Mouse (Mus musculus) kidney, embryonic 16.5 days (tissue): Measurements from ENCODE around the gene Atp6v1g2. TPM values are rescaled to one million over a fixed set of nuclear protein-coding genes. Genes with fewer than 3 reads are reported as not detected.

Source experiments
- ATAC-seq: fragments of 200-750 bp; cut with Nextera tagmentation; 2 replicates; pipeline ENCODE4 v1.8.0; 2017; ENCODE audit warnings: moderate TSS enrichment; ENCODE audit not compliant: low FRiP score, low TSS enrichment
- H3K27ac ChIP-seq: fragments of 300-500 bp; sonication (generic); 2 replicates; pipeline ENCODE4 v1.5.1; 2014; ENCODE audit warnings: low read length
- H3K27me3 ChIP-seq: fragments of 300-500 bp; sonication (generic); 2 replicates; pipeline ENCODE4 v1.6.1; 2014; ENCODE audit warnings: low read length, control low read depth, mixed read lengths; ENCODE audit not compliant: insufficient read depth
- H3K36me3 ChIP-seq: fragments of 300-500 bp; sonication (generic); 2 replicates; pipeline ENCODE4 v1.6.1; 2014; ENCODE audit warnings: low read length, control low read depth, mixed read lengths; ENCODE audit not compliant: insufficient read depth
- H3K4me1 ChIP-seq: fragments of 300-500 bp; sonication (generic); 2 replicates; pipeline ENCODE4 v1.6.1; 2014; ENCODE audit warnings: low read length, control low read depth, mixed read lengths; ENCODE audit not compliant: insufficient read depth
- H3K4me2 ChIP-seq: fragments of 300-500 bp; sonication (generic); replicated peaks from 2 replicates; pipeline ENCODE4 v1.6.1; 2014; ENCODE audit warnings: low read depth, low read length
- H3K4me3 ChIP-seq: fragments of 300-500 bp; sonication (generic); 2 replicates; pipeline ENCODE4 v1.5.1; 2014; ENCODE audit warnings: mild to moderate bottlenecking, low read length
- H3K9ac ChIP-seq: fragments of 300-500 bp; sonication (generic); replicated peaks from 2 replicates; pipeline ENCODE4 v1.6.1; 2014; ENCODE audit warnings: low read length
- H3K9me3 ChIP-seq: fragments of 300-500 bp; sonication (generic); 2 replicates; pipeline ENCODE4 v1.6.1; 2016; ENCODE audit warnings: low read length, control low read depth
- WGBS: fragments of 180-500 bp; shearing (Covaris S2); extraction: QIAGEN DNeasy Blood & Tissue Kit; methylation state at CpG from one replicate; pipeline ENCODE4 v1.1.7; 2014; 5-methylcytosine and 5-hydroxymethylcytosine counted together
- polyA plus RNA-seq: library from polyadenylated mRNA; unstranded; fragments of >200 nt; fragmentation: Nextera tagmentation; extraction: Ambion mirVana; gene quantifications from 2 replicates; pipeline ENCODE4 v1.2.1, GENCODE M21; 2015

Atp6v1g2 gene
- polyA plus RNA-seq, 1 experiment from 2014 or later = 5.8 TPM

DNA sequence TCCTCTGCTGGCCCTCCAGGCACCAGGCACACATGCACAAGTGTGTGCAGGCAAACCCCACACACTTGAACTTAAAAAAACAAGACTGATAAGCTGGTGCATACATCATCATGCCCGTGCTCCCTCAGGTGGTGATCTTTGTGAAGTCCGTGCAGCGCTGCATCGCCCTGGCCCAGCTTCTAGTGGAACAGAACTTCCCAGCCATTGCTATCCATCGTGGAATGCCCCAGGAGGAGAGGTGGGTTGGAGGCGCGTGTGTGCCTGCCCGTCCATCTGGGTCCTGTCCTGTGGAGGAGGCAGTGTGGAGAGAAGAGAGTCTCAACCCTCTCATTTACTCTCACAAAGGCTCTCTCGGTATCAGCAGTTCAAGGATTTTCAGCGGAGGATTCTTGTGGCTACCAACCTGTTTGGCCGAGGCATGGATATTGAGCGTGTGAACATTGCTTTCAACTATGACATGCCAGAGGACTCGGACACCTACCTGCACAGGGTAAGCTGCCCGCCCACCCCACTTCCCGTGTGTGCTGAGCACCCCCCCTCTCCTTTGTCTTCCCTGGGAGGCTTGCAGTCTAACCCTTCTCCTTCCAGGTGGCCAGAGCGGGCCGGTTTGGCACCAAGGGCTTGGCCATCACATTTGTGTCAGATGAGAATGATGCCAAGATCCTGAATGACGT lies 19.3 kb downstream of the Atp6v1g2 start:
- no peaks in the 10 kb centered on the region for H3K9me3 ChIP-seq
- 84% methylated on average over 18 of the region's 18 CpGs for WGBS
- H3K4me3 ChIP-seq = no peak overlapping the region
- H3K4me2 ChIP-seq = no peak overlapping the region
- ATAC-seq = no peak
- no peak overlapping the region for H3K9ac ChIP-seq
- H3K27ac ChIP-seq = no peak overlapping the region
- peaks cover 9% of the 10 kb centered on the region; the same call in 1 of the 2 replicates for H3K4me1 ChIP-seq
- no peaks in the 10 kb centered on the region for H3K27me3 ChIP-seq
- peaks cover 59% of the 10 kb centered on the region for H3K36me3 ChIP-seq

DNA sequence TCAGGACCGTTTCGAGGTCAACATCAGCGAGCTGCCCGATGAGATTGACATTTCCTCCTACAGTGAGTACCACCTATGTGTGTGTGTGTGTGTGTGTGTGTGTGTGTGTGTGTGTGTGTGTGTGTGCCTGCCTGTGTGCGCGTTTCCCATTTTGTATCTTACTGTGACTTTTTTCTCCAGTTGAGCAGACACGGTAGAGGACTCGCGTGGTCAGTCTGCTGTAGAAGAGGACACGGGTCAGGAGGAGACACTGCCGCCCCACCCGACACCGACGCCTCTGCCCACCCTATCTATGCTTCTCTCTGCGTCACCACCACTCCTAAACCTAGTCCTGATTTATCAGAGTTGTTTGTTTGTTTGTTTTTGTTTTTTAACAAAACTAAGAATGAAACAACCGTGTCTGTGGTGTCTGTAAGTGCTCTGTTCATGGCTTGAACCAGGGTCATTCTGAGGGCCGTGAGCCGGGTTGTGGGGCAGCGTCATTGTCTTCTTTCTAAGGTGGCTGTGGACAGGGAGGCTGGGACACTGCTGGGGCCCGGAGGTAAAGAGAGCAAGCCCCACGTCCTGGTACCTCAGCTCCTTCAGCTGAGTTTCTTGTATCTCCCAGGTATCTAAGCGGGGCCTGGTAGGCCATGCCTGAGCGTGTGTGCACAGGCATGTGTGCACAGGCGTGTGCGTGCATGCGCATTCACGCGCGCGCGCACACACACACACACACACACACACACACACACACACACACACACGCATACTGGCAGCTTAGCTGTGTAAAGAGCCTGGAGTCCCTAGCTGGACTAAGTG lies 20.0 kb downstream of the Atp6v1g2 start:
- 0 out of 2 replicates have a peak, but pooled peaks have one; percentile 2 for ATAC-seq
- H3K27me3 ChIP-seq = no peaks in the 10 kb centered on the region
- 82% methylated on average over 32 of the region's 32 CpGs for WGBS
- H3K9me3 ChIP-seq = no peaks in the 10 kb centered on the region
- 0 out of 2 replicates have a peak, but pooled peaks cover 5% of the 10 kb centered on the region for H3K4me1 ChIP-seq
- no peak overlapping the region for H3K9ac ChIP-seq
- H3K27ac ChIP-seq = no peak overlapping the region
- no peak overlapping the region for H3K4me2 ChIP-seq
- peaks cover 53% of the 10 kb centered on the region for H3K36me3 ChIP-seq
- H3K4me3 ChIP-seq = no peak overlapping the region

DNA sequence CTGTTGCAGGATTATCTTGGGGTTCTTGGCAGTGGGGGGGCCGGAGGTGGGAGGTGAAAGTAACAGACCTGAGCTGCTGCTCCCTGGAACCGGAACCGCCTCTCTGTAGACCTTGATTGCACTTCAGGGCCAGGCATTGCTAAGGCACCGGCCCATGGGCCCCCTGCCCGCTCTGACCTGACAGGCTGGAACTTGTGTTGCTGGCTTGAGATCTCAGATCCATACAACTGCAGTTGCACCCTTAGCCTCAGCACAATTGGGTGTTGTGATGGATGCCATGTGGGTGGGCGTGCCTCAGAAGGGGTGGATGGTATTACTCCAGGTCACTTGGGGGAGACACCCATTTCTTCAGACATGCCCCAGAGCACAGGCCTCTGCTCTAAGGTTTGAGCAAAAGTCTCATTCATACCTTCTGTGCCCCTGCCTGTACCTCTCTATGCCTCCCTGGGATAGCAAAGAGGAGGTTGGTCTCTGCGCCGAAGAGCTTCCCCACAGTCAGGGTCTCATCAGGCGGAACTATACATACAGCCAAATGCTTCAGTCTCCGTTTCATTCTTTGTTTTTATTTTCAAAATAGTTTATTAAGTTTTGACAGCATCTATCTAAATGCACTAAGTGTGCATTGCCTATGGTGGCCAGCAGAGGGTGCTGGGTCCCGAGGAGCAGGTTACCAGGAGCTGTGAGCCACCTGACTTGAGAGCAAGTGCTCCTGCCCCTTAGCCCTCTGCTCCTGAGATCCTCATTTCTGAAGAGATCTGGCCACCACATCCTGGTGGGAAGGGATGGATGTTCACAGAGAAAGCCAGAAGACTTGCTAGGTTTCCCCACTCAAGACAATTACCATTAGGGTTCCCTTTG lies 21.0 kb downstream of the Atp6v1g2 start:
- H3K4me2 ChIP-seq = no peak overlapping the region
- 53% methylated on average over 11 of the region's 11 CpGs for WGBS
- 0 out of 2 replicates have a peak, but pooled peaks have one; percentile 33 for ATAC-seq

DNA sequence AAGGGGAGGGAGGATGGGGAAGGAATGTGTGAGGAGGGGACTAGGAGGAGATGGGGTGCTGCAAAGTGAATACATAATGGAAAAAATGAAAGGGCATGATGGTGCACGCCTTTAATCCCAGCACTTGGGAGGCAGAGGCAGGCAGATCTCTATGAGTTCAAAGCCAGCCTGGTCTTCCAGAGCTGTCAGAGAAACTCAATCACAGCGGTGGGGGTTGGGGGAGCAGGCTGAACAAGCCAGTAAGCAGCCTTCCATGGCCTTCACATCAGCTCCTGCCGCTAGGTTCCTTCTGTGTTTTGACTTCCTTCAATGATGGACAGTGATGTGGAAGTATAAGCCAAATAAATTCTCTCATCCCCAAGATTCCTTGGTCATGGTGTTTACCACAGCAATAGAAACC lies 21.8 kb downstream of the Atp6v1g2 start:
- WGBS = 74% methylated on average over 3 of the region's 3 CpGs
- H3K9ac ChIP-seq = no peak overlapping the region
- no peak overlapping the region for H3K27ac ChIP-seq
- no peak for ATAC-seq
- H3K4me1 ChIP-seq = no peaks in the 10 kb centered on the region
- no peaks in the 10 kb centered on the region for H3K9me3 ChIP-seq
- H3K36me3 ChIP-seq = peaks cover 35% of the 10 kb centered on the region
- no peaks in the 10 kb centered on the region for H3K27me3 ChIP-seq
- H3K4me3 ChIP-seq = no peak overlapping the region
- no peak overlapping the region for H3K4me2 ChIP-seq

More for the DNA sequence above, 21.0 kb downstream of the Atp6v1g2 start:
- Histone ChIP-seq H3K9me3 (no peaks in the 10 kb centered on the region), H3K4me1 (no peaks in the 10 kb centered on the region), H3K27ac (no peak overlapping the region), H3K27me3 (no peaks in the 10 kb centered on the region), H3K4me3 (no peak overlapping the region), H3K9ac (no peak overlapping the region), H3K36me3 (peaks cover 43% of the 10 kb centered on the region)

DNA sequence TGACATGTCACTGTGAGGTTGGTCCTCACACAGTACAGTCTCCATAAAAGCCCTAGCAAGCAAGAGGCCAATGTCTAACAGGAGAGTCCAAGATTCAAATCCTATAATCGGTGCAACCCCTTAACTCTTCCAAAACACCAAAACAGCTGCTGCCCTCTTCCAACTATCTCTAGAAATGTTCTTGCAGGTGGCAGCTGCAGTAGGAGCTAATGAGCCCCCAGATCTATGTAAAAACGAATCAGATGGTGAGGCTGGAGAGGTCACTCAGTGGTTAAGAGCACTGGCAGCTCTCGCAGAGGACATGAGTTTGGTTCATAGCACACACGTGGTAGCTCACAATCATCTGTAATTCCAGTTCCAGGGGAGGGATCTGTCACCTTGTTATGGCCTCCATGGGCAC lies 22.2 kb downstream of the Atp6v1g2 start:
- no peak overlapping the region for H3K27ac ChIP-seq
- no peaks in the 10 kb centered on the region for H3K9me3 ChIP-seq
- no peak overlapping the region for H3K9ac ChIP-seq
- H3K27me3 ChIP-seq = no peaks in the 10 kb centered on the region
- ATAC-seq = no peak
- no peak overlapping the region for H3K4me2 ChIP-seq
- H3K4me1 ChIP-seq = no peaks in the 10 kb centered on the region
- H3K4me3 ChIP-seq = no peak overlapping the region
- peaks cover 31% of the 10 kb centered on the region for H3K36me3 ChIP-seq
- 41% methylated on average over 4 of the region's 4 CpGs for WGBS

DNA sequence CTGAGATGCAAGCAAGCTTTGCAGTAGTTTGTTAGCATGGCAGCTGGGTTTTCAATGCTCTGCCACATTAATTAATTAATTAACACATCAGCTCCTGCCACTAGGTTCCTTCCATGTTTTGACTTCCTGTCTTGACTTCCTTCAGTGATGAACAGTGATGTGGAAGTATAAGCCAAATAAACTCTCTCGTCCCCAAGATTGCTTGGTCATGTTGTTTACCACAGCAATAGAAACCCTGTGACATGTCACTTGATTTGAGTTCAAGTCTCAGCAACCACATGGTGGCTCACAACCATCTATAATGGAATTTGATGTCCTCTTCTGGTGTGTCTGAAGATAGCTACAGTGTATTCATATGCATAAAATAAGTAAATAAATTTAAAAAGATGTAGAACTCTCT lies 23.9 kb downstream of the Atp6v1g2 start:
- peaks cover 8% of the 10 kb centered on the region; the same call in 1 of the 2 replicates for H3K27me3 ChIP-seq
- H3K36me3 ChIP-seq = peaks cover 18% of the 10 kb centered on the region
- ATAC-seq = no peak
- no peak overlapping the region for H3K4me2 ChIP-seq
- H3K27ac ChIP-seq = no peak overlapping the region
- 66% methylated on average over 1 of the region's 1 CpGs for WGBS
- no peaks in the 10 kb centered on the region for H3K9me3 ChIP-seq
- no peak overlapping the region for H3K9ac ChIP-seq
- H3K4me3 ChIP-seq = no peak overlapping the region
- H3K4me1 ChIP-seq = peaks cover under 1% of the 10 kb centered on the region; the same call in 1 of the 2 replicates

DNA sequence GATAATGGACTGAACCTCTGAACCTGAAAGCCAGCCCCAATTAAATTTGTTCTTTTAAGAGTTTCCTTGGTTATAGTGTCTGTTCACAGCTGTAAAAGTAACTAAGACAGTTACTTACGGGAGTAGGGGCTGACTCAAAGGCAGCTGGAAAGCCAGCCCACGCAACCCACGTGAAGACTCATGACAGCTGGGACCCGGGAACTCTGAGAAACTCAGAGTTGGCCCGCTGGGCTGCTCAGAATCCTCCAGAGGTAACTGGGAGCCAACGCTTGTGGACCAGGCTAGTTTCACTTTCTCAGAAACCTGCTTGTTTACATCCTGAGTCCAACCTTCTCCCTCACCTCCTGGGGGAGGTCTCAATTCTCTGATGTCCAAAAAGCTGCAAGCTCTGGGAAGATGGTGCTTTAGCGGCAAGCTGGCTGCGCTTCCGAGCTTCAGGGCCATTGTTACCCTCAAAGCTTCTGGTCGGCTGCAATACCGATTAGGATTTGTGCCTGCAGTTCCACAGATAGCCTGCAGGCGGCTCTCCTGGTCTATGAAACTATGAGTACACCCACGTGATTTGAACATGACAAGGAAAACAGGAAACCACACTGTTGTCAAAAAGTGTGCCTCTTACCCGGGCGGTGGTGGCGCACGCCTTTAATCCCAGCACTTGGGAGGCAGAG lies 24.5 kb downstream of the Atp6v1g2 start:
- Histone ChIP-seq H3K27ac (no peak overlapping the region), H3K4me1 (peaks cover 4% of the 10 kb centered on the region; the same call in 1 of the 2 replicates), H3K27me3 (peaks cover 9% of the 10 kb centered on the region; the same call in 1 of the 2 replicates), H3K9ac (peak overlapping the region; percentile 48), H3K4me3 (peak overlapping the region; percentile 28), H3K9me3 (no peaks in the 10 kb centered on the region), H3K4me2 (peak overlapping the region; percentile 49), H3K36me3 (peaks cover 13% of the 10 kb centered on the region)
- no peak for ATAC-seq
- WGBS = 12% methylated on average over 17 of the region's 17 CpGs

DNA sequence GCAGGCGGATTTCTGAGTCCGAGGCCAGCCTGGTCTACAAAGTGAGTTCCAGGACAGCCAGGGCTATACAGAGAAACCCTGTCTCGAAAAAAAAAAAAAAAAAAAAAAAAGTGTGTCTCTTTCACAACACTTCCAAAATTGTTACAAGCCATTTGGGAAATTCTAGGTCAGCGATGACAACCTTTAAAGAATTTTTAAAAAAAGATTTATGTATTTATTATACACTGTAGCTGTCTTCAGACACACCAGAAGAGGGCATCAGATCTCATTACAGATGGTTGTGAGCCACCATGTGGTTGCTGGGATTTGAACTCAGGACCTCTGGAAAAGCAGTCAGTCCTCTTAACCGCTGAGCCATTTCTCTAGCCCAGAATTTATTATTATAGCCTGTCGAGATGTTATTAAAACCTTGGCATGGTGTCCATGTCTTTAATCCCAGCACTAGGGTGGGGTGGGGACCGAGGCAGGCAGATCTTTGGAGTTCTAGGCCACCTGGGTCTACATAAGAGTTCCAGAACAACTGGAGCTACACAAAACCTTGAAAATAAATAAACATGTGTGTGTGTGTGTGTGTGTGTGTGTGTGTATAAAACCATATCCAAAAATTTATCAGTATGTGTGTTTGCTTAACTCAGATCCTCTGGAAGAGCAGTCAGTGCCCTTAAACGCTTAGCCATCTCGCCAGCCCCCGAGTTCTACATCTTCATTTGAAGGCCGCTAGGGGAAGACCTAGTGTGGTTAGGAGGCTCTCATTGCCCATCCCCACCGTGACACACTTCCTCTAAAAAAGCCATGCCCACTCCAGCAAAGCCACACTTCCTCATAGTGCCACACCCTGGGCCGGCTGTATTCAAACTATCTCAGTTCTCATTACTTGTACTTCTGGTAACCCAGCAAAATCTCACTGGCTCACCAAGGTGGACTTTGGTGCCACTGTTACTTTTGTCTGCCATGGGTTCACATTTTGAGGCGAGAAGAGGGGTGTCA lies 25.3 kb downstream of the Atp6v1g2 start:
- 67% methylated on average over 11 of the region's 14 CpGs for WGBS
- peaks cover 13% of the 10 kb centered on the region; the same call in 1 of the 2 replicates for H3K27me3 ChIP-seq
- H3K4me2 ChIP-seq = no peak overlapping the region
- peaks cover 4% of the 10 kb centered on the region; the same call in 1 of the 2 replicates for H3K4me1 ChIP-seq
- no peak overlapping the region for H3K9ac ChIP-seq
- H3K36me3 ChIP-seq = peaks cover 5% of the 10 kb centered on the region
- H3K4me3 ChIP-seq = no peak overlapping the region
- ATAC-seq = no peak
- no peak overlapping the region for H3K27ac ChIP-seq
- no peaks in the 10 kb centered on the region for H3K9me3 ChIP-seq
